Mouse (Mus musculus) spleen, adult 2 months (tissue): ENCODE results near the gene Gpr137. TPM values are rescaled to one million over a fixed set of nuclear protein-coding genes. Genes with fewer than 3 reads are reported as not detected.

Source experiments
- DNase-seq, 2 experiments: peaks; one replicate each; pipeline versions ENCODE4 v3.0.0 to v3.0.0-alpha.2; 2012 to 2021; ENCODE audit warnings: low spot score in 2 of 2, low read depth in 1 of 2
- H3K27ac ChIP-seq: fragments of 200-500 bp; 2 replicates; pipeline ENCODE4 v1.5.1; 2012; ENCODE audit warnings: low read length, inconsistent platforms; ENCODE audit not compliant: insufficient read depth
- H3K27me3 ChIP-seq: fragments of 200-500 bp; 2 replicates; pipeline ENCODE4 v1.6.1; 2012; ENCODE audit warnings: mild to moderate bottlenecking, moderate library complexity, low read length, inconsistent platforms; ENCODE audit not compliant: control insufficient read depth, insufficient read depth
- H3K36me3 ChIP-seq: fragments of 200-500 bp; 2 replicates; pipeline ENCODE4 v1.6.1; 2012; ENCODE audit warnings: mild to moderate bottlenecking, low read length, inconsistent platforms; ENCODE audit not compliant: control insufficient read depth, insufficient read depth
- H3K4me1 ChIP-seq: fragments of 200-500 bp; 2 replicates; pipeline ENCODE4 v1.6.1; 2011; ENCODE audit warnings: inconsistent platforms; ENCODE audit not compliant: control insufficient read depth, insufficient read depth, insufficient read length
- H3K4me3 ChIP-seq: fragments of 200-500 bp; 2 replicates; pipeline ENCODE4 v1.5.1; 2011; ENCODE audit warnings: mild to moderate bottlenecking, inconsistent platforms; ENCODE audit not compliant: insufficient read depth, insufficient read length; ENCODE audit errors: extremely low read depth
- CTCF ChIP-seq: fragments of 200-500 bp; IDR thresholded peaks from 2 replicates; pipeline ENCODE4 v1.5.1; 2011; ENCODE audit warnings: mild to moderate bottlenecking, inconsistent platforms; ENCODE audit not compliant: insufficient read depth, insufficient read length, insufficient replicate concordance; ENCODE audit errors: extremely low read depth
- POLR2A ChIP-seq: fragments of 200-500 bp; IDR thresholded peaks from 2 replicates; pipeline ENCODE4 v1.6.1; 2011; ENCODE audit warnings: low read depth, low read length, inconsistent platforms
- WGBS: fragments of 180-500 bp; shearing (Covaris S2); methylation state at CpG from one replicate; pipeline ENCODE4 v1.1.7; 2018; 5-methylcytosine and 5-hydroxymethylcytosine counted together
- polyA plus RNA-seq: library from polyadenylated mRNA; depleted of rRNA; stranded (reverse); fragments of >200 nt; gene quantifications from 2 replicates; pipeline ENCODE4 v1.2.3, GENCODE M21; 2012

Gpr137 gene
- polyA plus RNA-seq, 1 experiment = 54.6 TPM

- H3K36me3 ChIP-seq = no peaks in the 10 kb centered on the region
- no peaks in the 10 kb centered on the region for H3K27me3 ChIP-seq
- 30% methylated on average over 28 of the region's 29 CpGs for WGBS
- peaks cover 2% of the 10 kb centered on the region for H3K4me1 ChIP-seq
- peak overlapping the region; percentile 39; the same call in 1 of the 2 replicates for H3K27ac ChIP-seq
- H3K4me3 ChIP-seq = peak overlapping the region; percentile 69
- no peak for TF ChIP-seq CTCF
- no peak for TF ChIP-seq POLR2A
- no peak for DNase-seq
These were observed 1.6 kb downstream of the Gpr137 start for GRCm38 (mm10) chr19:6940396-6941351.

- TF ChIP-seq POLR2A = no peak
- no peak for TF ChIP-seq CTCF
- peaks cover 2% of the 10 kb centered on the region for H3K4me1 ChIP-seq
- WGBS = 94% methylated on average over 20 of the region's 20 CpGs
- peaks cover 3% of the 10 kb centered on the region; the same call in 1 of the 2 replicates for H3K27me3 ChIP-seq
- no peaks in the 10 kb centered on the region for H3K36me3 ChIP-seq
- DNase-seq = no peak
- no peak overlapping the region for H3K4me3 ChIP-seq
- no peak overlapping the region for H3K27ac ChIP-seq
These were observed 2.9 kb downstream of the Gpr137 start for GRCm38 (mm10) chr19:6939106-6940002.

GRCm38 (mm10) chr19:6937541-6938465, 4.5 kb downstream of the Gpr137 start:
- 89% methylated on average over 16 of the region's 16 CpGs for WGBS
- TF ChIP-seq CTCF (no peak), POLR2A (no peak)
- DNase-seq = no peak
- Histone ChIP-seq H3K4me3 (no peak overlapping the region), H3K36me3 (no peaks in the 10 kb centered on the region), H3K27me3 (peaks cover 12% of the 10 kb centered on the region), H3K27ac (no peak overlapping the region), H3K4me1 (peaks cover 8% of the 10 kb centered on the region)

- Histone ChIP-seq H3K4me1 (peaks cover 8% of the 10 kb centered on the region), H3K4me3 (no peak overlapping the region), H3K27ac (no peak overlapping the region), H3K36me3 (no peaks in the 10 kb centered on the region), H3K27me3 (peaks cover 17% of the 10 kb centered on the region)
- WGBS = 35% methylated on average over 3 of the region's 3 CpGs
- TF ChIP-seq CTCF (no peak; the same call in 1 of the 2 replicates), POLR2A (no peak)
- DNase-seq = no peak
These were observed 6.0 kb downstream of the Gpr137 start for GRCm38 (mm10) chr19:6936299-6936698.

GRCm38 (mm10) chr19:6934195-6934977, 7.9 kb downstream of the Gpr137 start, which contains the start of gene Kcnk4:
TSS of gene Kcnk4 (minus strand) at chr19:6934515.
- DNase-seq = no peak
- no peak within 1 kb of the TSS for H3K27ac ChIP-seq
- no peaks in the 10 kb centered on the region for H3K36me3 ChIP-seq
- WGBS = 16% methylated on average over 23 of the region's 23 CpGs
- TF ChIP-seq CTCF = no peak
- TF ChIP-seq POLR2A = no peak
- H3K4me1 ChIP-seq = peaks cover 6% of the 10 kb centered on the region; the same call in 1 of the 2 replicates
- peak within 1 kb of the TSS; percentile 22; the same call in 1 of the 2 replicates for H3K4me3 ChIP-seq
- H3K27me3 ChIP-seq = peaks cover 17% of the 10 kb centered on the region
